Mouse (Mus musculus) layer of hippocampus, postnatal 25 days (tissue): ENCODE measurements at regions not wholly inside any gene's neighbourhood (a gene's known extent, or its start where the extent isn't known, plus 50 kb on each side); places are given as distances from the start of the nearest gene placed in this dataset.
"Not testable (repeated sequence)": the region's sequence is repeated elsewhere in the genome, so short reads cannot be mapped to it uniquely, and the experiment has no call there.

Source experiments
- DNase-seq, 2 experiments: peaks; one replicate each; pipeline ENCODE4 v3.0.0; 2022; ENCODE audit warnings: mixed read lengths in 2 of 2, low spot score in 1 of 2; ENCODE audit errors: extremely low spot score in 1 of 2

- DNase-seq = no peak
These were observed 200.4 kb upstream of the Nhs start for GRCm38 (mm10) chrX:162359767-162360545.

GRCm38 (mm10) chrX:162348341-162348740, 188.8 kb upstream of the Nhs start:
- DNase-seq = no peak

GRCm38 (mm10) chrX:162347886-162348285, 188.4 kb upstream of the Nhs start:
- no peak for DNase-seq

- DNase-seq = no peak
These were observed 186.1 kb upstream of the Nhs start for GRCm38 (mm10) chrX:162345497-162346143.

- no peak for DNase-seq
These were observed 172.6 kb upstream of the Nhs start for GRCm38 (mm10) chrX:162332121-162332520.

- DNase-seq = no peak
These were observed 148.1 kb upstream of the Nhs start for GRCm38 (mm10) chrX:162307646-162308045.

GRCm38 (mm10) chrX:162304145-162304544, 144.6 kb upstream of the Nhs start:
- no peak for DNase-seq

- no peak for DNase-seq
These were observed 143.3 kb upstream of the Nhs start for GRCm38 (mm10) chrX:162302788-162303187.

- no peak for DNase-seq
These were observed 131.7 kb upstream of the Nhs start for GRCm38 (mm10) chrX:162291234-162291633.

- DNase-seq = not testable (repeated sequence)
These were observed 126.6 kb upstream of the Nhs start for GRCm38 (mm10) chrX:162286155-162286554.

- DNase-seq = no peak
These were observed 124.7 kb upstream of the Nhs start for GRCm38 (mm10) chrX:162284252-162284651.

GRCm38 (mm10) chrX:162282690-162283089, 123.2 kb upstream of the Nhs start:
- DNase-seq = no peak

- DNase-seq = peak; percentile 36 to 76
These were observed 119.5 kb upstream of the Nhs start for GRCm38 (mm10) chrX:162278834-162279708.

GRCm38 (mm10) chrX:162274581-162274980, 115.1 kb upstream of the Nhs start:
- no peak for DNase-seq

GRCm38 (mm10) chrX:162271189-162271588, 111.7 kb upstream of the Nhs start:
- DNase-seq = no peak

GRCm38 (mm10) chrX:162268918-162269317, 109.4 kb upstream of the Nhs start:
- no peak for DNase-seq

- DNase-seq = no peak
These were observed 108.6 kb upstream of the Nhs start for GRCm38 (mm10) chrX:162268112-162268511.

GRCm38 (mm10) chrX:162267679-162268078, 108.1 kb upstream of the Nhs start:
- DNase-seq = no peak

GRCm38 (mm10) chrX:162266769-162267168, 107.2 kb upstream of the Nhs start:
- DNase-seq = no peak

- DNase-seq = no peak
These were observed 97.9 kb upstream of the Nhs start for GRCm38 (mm10) chrX:162257398-162257797.

GRCm38 (mm10) chrX:162255873-162256272, 96.3 kb upstream of the Nhs start:
- no peak for DNase-seq
